Mouse (Mus musculus) frontal cortex, adult (tissue): ENCODE data around the gene Rfx8.
"Not testable (repeated sequence)": the region's sequence is repeated elsewhere in the genome, so short reads cannot be mapped to it uniquely, and the experiment has no call there.

Experiments used
- ATAC-seq: cut with Nextera tagmentation; 2 replicates; pipeline ENCODE4 v1.9.2; 2017; ENCODE audit warnings: mild to moderate bottlenecking, moderate library complexity, mixed read lengths; ENCODE audit not compliant: low TSS enrichment

Gene Rfx8

DNA sequence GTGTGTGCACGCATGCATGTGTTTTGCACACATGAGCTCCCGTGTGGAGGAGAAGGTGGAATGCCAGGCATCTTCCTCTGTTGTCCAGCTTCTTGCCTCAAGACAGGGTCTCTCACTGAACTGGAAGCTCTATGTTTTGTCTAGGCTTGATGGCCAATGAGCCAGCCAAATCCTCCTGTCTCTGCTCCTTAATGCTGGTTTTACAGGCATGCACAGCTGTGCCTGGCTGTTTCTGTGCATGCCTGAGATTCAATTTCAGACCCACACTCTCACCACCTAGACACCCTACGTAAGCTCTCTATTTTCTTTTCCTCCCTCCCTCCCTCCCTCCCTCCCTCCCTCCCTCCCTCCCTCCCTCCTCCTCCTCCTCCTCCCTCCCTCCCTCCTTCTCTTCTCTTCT is 28.8 kb downstream of the Rfx8 start:
- no peak for ATAC-seq

DNA sequence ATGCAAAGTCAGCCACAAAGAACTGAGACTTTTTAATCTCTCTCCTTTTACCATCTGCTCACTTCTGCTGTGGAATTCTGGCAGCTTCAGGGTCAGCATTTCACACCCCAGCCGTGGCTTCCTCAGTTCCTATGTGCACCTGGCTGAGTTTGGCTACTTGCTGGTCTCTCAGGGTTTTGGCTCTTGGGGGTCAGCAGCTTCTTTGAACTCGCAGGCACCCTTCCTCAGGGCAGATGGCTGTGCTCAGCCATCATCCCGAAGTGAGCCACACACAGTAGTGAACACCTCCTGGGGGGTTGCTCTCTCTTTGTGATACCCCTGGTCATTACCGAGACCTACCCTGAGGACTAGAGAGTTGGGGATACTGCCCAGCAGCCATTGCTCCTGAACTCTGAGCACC is 29.7 kb downstream of the Rfx8 start:
- ATAC-seq, result no peak

DNA sequence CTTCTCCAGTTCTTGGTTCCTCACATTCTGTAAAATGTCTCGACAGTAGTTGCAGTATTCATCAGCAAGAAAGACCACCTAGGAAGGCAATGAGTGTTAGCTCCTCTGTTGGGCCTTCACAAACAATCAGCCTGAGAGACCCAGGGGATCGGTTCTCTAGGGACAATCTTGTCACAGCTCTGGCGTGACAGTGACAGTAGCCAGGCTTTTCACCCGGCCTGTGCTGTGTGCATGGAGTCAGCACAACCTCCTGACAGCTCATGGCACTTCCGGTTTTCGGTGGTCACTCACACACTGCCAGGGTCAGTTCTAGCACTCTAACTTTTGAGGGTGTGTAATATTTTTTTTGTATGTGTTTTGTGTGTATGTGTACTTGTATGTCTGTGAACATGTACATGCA is 32.2 kb downstream of the Rfx8 start:
- ATAC-seq, result no peak

DNA sequence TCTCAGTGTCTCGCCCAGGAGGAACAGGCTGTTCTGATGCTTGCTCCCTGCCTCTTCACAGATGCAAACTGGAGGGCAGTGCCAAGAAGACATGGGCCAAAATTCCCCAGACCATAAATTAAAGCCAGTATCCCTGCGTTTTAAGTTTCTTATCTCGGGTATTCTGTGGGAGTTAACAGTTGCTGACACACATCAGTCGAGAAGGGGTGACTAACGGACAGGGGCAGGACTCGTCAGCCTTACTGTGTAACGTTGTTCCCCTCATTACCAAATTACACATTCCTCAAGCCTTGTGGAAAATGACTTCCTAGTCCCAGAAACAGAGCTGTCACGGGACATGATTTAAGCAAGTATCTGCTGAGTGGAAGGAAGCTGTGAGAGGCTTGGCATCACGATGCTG is 33.5 kb downstream of the Rfx8 start:
- ATAC-seq, result no peak

DNA sequence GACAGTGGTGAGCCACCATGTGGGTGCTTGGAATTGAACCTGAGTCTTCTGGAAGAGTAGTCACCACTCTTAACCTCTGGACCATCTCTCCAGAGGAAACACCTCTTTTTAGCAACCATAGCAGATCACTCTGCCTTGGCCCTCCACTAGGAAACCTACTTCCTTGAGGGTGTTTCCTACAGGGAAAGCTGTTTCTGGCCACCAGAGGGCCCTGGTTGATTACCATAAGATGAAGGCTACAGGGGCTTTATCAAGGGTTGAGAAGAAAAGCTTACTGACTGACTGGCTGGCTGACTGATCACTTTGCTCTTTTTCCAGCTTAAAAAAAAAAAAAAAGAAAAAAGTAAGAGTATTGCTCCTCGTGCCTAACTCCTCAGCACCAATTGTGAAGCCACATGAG is 35.0 kb downstream of the Rfx8 start:
- ATAC-seq, result peak; percentile 98

DNA sequence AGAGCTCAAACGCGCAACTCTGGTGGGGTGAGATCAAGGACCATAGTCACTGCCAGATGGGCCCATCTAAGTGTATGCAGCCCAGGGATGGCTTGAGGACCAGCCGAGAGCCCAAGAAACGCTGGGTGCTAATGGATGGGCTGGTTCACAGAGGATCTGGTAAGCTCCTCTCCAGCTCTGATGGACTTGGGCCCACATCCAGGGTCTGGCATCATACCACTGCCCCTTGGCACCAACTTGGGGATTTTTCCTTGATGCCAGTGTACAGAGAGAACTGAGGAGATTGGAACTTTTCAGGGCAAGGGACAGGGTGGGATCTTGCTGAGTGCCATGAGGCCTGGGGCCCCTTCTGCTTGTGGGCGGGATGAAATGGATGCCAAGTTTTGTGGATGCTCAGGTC is 39.2 kb downstream of the Rfx8 start:
- ATAC-seq, result no peak

DNA sequence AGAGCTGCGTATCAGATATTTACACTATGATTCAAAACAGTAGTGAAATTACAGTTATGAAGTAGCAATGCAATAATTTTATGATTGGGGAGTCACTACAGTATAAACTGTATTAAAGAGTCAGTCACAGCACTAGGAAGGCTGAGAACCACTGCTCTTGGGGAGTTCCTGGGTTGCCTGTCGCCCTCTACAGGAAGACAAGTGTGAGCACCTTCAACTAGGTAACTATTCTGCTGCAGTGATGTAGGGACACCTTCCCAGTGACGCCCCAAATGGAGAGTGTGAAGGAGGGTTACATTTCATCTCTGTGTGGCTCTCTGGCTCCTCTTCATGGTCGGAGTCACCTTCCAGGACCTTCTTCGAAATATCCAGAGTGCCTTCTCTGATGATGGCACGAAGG is 40.3 kb downstream of the Rfx8 start:
- 0 out of 2 replicates have a peak, but pooled peaks have one; percentile 35 for ATAC-seq

DNA sequence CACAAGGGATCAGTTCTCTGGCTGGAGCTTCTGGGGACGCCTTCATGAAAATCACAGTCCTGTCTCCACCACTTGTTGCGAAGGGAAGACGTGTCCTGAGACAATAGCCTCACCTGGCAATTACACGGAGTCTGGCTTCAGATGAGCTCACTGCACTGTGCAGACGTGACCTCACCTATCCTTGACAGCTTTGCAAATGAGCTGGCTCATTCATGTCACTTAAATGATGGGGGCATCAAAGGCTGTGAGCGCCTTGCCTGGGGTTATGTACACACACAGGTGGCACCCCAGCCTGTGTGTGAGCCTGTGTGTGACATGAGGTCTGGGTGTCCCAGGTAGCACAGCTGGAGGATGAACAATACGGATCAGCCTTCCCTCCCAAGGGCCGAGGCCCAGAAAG is 41.9 kb downstream of the Rfx8 start:
- ATAC-seq, result no peak

DNA sequence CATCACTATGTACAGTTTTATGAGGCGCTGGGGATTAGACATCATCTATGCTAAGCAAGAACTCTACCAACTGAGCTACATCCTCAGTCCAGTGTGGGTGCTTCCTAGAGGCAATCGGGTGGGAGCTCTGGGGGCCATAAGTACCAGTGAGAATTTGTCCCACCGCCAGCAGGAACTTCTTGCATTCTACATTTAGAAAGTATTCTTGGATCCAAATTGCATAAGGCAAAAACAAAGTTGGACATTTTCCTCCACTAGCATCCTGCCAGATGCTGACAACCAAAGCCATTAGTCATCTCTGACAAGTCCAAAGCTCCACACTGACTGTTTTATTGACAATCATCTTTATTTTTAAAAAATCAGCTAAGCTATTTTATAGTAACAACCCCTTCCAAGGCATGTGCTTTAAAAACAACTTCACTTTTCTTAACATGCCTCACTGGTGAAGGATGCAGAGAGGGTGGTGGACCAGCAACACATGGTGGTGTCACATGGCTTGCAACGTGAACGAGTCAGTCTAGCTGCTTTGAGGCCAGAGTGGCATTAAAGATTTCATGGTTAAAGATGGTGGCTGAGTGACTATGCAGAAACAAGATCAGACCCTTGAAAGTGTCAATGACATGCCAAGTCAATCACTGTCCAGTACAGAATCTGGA is 44.4 kb downstream of the Rfx8 start:
- peak; percentile 84 for ATAC-seq

DNA sequence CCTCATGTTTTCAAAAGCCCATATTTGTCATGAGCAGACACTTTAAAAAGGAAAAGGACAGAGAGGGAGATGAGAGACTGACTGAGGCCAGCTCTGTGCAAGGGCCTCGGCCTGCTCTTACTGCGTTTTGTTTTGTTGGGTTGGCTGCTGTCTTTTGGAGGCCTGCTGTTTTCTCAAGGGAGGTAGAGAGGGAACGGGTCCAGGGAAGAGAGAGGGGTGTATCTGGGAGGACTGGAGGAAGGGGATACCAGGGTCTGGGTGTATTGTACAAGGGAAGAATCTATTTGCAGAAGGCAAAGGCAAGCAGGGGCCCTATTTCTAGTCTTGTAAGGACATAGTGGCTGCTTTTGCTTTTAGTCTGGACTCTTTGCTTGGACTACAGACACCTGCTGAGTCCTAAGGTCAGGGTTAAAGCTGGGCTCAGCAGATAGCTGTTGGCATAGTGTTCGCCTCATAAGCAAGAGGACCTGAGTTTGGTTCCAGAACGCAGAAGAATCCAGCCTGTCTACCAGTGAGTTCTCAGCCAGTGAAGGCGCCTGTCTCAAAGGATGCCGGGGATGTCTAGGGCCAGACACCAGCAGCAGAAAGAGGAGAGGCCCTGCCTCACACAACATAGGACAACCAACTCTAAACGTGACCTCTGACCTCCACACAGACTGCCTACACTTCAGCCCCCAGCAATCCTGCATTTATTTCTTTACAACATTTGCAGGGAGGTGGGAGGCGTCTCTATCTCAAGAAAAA is 48.3 kb downstream of the Rfx8 start:
- ATAC-seq, result no peak

DNA sequence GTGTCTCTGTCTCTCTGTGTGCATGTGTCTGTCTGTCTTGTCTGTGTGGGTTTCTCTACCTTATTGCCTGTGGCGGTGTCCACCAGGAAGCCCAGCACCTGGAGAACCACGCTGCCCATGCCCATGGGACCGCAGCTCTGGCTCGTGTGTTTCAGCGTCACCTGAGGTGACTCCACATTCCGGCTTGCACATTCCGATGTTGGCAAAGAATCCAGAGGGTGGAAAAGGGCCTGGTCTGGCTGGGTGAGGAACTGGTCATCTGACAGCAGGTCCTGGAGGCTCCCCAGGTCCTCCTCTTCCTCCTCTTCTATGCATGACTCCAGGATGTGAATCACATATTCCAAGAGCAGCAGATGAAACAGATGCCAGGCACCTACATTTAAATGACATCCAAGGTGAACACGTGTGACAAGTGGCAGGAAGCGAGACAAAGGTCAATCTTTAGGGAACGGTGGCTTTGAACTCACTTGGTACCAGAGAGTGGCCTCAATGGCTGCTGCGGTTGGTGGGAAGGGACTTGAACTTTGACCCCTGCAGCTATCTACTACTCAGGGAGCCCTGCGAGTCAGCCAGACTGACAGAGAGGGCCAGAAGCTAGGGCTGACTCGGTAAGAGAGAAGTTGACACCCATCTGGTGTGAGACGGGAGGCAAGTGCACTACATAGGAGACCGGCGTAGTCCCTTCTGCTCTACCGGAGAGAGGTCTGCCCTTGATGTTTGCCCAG is 50.4 kb downstream of the Rfx8 start:
- ATAC-seq, result no peak

DNA sequence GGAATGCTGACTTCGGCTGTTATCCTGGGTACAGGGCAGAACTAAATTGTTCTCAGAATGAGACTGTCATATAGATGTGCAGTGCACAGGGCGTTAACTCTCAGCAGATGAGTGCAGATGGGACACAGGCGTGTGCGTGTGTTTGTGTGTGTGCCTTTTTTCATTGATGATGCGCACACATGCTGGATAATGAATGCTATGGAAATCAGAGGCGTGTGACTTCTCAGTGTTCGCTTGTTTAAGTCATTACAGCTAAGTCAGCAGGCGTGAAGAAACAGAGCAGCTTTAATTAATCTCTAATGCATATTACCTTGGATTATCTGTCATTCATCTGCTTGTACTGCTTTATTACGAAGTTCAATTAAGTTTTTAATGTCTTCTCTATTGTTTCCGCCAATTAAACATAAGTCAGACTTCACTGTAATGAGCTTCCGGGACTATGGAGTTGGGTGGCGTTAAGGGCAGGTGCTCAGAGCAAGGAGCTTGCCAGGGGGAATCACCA is 54.0 kb downstream of the Rfx8 start:
- no peak for ATAC-seq

DNA sequence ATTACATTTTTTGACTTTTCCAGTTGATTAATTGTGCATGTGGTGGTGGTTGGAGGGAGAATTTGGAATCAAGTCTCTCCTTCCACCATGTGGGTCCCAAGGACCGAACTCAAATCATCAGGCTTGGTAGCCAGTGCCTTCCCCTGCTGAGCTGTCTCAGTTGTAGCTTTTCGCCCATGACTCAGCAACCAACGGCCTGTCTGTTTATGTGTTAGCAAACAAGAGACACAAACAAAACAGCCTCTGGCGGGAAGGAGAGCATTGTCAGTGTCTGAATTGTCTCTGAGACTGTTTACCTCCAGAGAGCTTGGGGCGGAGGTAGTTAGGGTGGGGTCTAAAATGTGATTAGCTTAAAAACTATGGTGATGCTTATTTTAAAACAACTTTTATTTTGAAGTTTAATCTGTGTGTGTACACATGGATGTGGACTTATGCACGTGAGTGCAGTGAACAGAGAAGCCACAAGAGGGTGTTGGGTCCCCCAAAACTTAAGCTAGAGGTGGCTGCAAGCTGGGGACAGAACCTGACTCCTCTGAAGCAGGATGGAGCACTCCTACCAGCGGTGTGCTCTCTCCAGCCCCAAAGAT is 56.7 kb downstream of the Rfx8 start:
- no peak for ATAC-seq

DNA sequence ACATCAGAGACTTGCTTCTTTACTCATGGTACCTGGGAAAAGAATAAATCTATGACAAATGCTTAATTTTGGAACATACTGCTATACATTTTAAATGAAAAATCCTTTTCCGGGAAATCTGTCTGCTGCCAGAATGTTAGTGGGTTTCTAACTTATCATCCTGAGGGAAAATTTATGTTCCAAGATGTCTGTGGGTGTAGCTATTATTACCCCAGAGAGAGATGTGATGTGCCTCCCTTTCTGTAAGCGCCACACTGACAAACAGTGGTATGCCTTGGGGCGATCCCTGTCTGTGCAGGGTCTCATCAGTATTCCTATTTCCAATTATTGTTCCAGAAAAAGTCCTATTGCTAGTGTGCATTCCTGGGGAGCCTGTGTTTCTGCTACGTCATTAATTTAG is 57.7 kb downstream of the Rfx8 start:
- ATAC-seq, result peak; percentile 95

DNA sequence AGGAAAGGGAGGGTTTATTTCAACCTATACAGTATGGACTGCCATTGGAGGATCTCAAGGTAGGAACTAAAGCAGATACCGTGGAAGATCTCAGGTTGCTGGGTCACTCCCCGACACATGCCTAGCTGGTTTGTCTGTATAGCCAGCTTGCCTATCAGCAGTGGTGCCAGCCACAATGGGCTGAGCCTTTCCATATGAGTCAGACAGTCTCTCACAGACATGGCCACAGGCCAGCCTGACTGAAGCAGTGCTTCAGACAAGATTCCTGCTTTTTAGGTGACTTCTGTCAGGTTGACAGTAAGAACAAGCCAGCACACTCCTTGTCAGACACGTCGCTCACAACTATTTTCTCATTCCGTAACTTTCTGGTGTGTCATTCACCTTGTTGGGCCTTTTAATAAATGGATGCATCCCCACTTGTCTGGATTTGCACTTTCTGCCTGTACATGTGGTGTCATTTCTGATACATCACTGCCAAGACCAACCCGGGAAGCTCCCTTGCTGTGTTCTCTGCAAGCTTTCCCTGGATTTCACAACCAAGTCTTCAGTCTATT is 63.7 kb downstream of the Rfx8 start:
- ATAC-seq, result peak; percentile 95

DNA sequence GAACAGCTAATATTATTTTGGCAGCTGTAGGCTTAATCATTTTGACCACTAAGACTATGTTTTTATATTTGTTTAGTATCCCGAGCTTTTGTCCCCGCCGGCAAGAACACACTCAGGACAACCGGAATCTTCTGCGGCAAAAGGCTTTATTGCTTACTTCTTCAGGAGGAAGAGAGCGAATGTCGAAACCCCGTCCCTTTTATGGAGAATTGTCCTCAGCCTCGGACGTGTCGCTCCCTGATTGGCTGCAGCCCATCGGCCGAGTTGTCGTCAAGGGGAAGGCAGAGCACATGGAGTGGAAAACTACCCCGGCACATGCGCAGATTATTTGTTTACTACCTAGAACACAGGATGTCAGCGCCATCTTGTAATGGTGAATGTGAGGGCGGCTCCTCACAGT is 65.9 kb downstream of the Rfx8 start:
- not testable (repeated sequence) for ATAC-seq

DNA sequence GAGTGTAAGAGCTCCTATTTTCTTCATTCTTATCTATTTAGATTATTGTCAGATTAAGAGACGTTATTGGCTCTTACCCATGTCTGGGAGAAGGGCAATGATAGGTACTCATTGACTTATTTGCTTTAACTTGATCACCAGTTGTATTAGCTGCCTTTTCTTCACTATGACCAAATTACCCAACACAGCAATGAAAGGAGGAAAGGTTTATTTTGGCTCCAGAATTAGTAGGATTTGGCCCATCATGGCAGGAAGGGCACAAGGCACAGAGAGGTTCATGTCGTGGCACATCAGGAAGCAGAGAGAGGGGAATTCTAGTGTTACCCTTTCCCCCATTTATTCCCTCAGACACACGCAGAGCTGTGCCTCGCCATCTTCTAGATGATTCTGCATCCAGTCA is 67.8 kb downstream of the Rfx8 start:
- ATAC-seq, result no peak

DNA sequence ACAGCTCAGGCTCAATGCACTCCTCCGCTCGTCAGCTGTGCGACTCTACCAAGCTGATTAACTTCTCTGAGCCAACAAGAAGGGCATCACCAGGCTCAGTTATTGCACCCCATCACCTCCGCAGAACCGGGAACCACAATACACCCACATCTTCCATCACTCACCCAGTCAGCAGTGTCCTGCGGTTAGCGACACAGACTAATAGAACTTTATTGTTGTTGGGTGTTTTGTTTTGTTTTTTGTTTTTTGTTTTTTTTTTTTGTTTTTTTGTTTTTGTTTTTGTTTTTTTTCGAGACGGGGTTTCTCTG is 69.6 kb downstream of the Rfx8 start, which contains the start of gene Creg2:
Gene Creg2 (minus strand): TSS at position 234 of the 308 bp plus-strand sequence.
- ATAC-seq, result peak; percentile 59

DNA sequence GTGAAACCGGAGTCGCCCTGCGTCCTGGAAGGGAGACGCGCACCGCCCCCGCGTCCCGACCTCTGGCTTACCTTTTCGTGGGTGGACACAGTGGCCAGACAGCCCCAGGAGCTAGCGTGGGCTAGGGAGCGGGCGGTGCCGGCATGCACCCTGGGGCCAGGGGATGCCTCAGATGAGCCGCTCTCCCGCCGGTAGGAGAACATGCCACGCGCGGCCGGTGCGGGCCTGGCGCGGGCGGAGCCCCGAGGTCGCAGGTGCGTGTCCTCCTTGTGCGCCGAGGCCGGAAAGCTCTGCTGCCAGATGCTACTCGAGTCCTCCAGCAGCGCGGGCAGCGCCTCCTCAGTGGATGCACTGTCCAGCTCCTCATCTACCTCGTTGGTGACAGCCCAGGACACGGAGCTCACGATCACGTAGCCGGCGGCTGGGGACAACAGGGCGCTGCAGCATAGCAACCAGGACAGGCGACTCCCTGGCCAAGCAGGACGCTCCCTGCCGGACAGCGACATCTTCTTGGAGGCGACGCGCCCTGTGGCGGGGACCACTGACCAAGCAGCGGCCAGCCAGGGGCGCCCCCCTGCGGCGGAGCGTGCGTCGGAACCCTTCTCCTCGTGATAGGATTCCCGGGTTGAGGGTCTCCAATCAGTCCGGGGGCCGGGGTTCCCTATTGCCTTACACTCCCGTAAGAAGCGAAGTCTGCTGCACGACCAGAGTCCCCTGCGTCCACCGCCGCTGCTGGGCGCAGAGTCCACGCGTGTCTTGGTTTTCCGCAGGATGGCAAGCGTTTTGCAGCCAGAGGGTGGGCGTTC is 70.2 kb downstream of the Rfx8 start:
- ATAC-seq, result peak; percentile 55

DNA sequence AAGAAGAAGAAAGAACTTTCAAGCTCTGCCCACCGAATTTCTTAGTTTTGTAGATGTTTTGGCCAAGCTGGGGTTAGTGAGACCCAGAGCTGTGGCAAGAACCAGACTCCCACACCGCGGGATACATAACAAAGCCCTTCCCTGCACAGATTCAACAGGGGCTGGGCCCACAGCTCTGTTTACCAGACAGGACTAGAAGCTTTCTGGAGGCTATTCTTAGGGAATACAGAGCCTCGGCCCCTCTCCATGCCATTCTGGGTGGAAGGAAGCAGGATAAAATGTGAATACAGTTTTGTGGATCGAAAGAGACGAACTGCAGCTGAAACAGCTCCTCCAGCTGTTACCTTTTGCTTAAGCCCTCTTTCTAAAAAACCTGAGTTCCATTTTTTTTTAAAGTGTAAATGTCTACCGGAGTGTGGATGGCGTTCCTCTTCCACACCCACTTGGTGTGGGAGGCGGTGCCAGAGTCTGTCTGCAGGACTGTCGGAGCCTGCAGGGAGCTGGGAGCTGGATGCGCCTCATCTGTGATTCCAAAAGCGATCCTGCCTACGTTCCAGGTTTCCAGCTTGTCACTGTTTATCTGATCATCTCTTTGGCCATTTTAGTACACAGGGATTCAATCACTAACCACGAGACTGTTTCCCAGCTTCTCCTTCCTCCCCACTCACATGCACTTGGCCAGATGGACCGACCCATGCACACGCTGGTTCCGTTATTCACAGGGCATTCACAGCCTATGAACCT is 70.9 kb downstream of the Rfx8 start:
- peak; percentile 76 for ATAC-seq

DNA sequence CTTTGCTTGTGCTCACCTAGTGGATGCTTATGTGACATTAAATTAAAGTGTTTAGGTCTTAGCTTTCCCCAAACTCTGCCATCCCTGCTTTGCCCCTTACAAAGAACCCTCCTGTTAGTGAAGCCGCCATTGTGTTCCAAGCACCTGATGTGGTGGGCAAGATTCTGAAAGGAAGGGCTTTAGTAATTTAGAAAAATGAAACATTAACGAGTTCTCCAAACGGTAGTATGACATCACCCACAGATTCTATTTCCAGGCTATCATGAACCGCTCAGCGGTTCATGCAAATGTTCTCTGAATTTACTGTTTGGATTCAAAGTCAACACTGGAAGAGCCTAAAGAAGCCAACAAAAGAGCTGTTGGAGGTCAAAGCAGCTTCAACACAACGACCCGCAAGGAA is 72.2 kb downstream of the Rfx8 start:
- no peak for ATAC-seq
